Mouse (Mus musculus) mouse embryonic stem cell (cell line): ENCODE data around the gene Rbms3.

Source experiments
- in situ Hi-C, 2 experiments: fragments of 300-500 bp; cut with MboI; formaldehyde crosslinking; loops; 1 replicate in 1 of 2; 3 replicates in 1 of 2; pipeline ENCODE4 v1.14.3; 2019 to 2020; ENCODE audit warnings: low sequenced_read_pairs in 2 of 2, low pct_unique_long_range_greater_than_20kb in 1 of 2, mixed read lengths in 1 of 2; ENCODE audit not compliant: unreplicated experiment in 1 of 2

The Rbms3 gene

DNA sequence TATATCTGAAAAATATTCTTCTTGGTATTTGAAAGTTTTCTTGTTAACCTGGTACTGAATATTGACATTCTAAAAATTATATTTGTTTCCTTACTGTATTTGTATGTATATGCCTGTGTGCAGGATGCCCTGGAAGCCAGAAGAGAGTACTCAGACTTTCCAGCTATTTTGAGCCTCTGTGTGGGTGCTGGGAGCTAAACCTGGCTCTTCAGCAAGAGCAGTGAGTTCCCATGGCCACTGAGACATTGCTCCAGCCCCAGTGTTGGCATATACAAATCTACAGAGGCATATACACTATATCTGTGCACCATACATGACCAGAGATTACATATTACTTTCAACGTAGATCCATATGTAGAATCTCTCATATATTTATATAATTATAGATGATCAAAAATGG is 581.1 kb downstream of the Rbms3 start:
- in situ Hi-C loops = no loop called here

GRCm38 (mm10) chr9:117041993-117042366 is 587.7 kb downstream of the Rbms3 start:
- in situ Hi-C loops = no loop called here

GRCm38 (mm10) chr9:117041291-117041992 is 588.3 kb downstream of the Rbms3 start:
- in situ Hi-C loops = no loop called here

DNA sequence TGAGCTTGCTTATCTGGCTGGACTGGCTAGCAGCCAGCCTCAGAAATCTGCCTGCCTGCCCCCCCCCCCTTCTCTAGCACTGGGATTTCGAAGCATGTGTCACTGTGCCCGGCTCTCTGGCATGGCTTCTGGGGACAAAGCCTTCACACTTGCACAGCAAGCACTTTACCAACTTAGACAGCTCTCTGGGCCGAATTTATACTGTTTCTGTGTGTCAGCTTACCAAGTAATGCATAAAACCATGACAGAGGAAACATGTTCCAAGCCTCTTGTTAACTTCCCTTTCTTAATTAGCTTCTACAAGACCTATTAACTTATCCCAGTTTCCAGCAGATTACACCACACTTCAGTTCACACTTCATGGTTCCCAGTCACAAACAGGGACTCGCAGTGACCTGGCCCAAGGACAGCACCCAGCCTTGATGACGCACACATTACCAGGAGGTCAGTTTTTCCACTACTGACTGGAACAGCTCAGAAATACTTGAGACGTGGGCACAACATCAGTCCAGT is 589.7 kb downstream of the Rbms3 start:
- in situ Hi-C loops = no loop called here

DNA sequence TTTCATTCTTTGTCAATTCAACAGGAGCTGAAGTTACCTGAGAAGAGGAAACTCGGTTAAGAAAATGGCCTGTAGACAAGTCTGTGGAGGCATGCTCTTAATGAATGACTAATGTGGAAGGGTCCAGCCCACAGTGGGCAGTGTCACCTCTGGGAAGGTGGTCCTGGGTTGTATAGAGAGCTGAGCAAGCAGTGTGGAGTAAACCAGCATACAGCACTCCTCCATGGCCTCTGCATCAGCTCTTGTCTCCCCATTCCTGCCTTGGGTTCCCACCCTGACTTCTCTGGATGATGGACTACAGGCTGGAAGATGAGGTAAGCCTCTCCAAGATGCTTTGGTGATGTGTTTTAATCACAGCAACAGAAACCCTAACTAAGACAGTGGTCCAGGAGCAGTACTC is 597.0 kb downstream of the Rbms3 start:
- in situ Hi-C loops = no loop called here

DNA sequence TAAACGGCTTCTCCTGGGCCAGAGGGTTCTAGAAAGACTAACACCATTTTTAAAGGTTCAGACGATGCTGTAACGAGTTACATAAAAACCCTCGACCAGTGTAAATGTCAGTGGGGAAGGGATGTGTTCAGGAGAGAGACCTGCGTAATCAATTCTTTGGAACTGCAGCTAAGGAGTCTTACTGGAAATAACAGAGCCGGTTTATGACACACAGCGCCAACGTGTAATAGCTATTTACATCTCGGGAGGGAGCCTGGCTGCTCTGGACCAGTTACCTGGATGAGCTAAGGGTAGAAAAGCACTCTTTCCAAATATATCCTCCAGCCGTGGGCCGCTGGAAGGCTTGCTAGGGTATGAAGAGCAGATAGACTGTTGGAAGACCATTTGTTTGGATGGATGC is 598.5 kb downstream of the Rbms3 start:
- in situ Hi-C loops = no loop called here

- in situ Hi-C loops = no loop called here
These were observed 598.9 kb downstream of the Rbms3 start for GRCm38 (mm10) chr9:117030837-117031236.

DNA sequence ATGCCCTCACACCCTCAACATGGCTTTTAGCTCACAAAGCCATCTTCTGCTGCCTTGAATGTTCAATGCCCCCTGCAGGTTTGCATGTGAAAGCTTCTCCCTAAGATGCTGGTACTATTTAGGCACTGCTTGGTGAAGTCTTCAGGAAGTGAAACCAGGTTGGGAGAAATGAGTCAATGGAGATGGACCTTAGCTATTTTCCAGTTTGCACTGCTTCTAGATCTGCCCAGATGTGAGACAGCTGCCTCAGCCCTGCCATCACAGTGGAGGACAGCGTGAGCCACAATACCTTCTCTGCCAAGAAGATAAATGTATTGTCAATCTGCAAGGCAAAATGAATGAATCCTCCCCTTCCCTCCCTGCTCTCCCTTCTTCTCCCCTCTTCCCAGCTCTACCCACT is 599.8 kb downstream of the Rbms3 start:
- in situ Hi-C loops = no loop called here

DNA sequence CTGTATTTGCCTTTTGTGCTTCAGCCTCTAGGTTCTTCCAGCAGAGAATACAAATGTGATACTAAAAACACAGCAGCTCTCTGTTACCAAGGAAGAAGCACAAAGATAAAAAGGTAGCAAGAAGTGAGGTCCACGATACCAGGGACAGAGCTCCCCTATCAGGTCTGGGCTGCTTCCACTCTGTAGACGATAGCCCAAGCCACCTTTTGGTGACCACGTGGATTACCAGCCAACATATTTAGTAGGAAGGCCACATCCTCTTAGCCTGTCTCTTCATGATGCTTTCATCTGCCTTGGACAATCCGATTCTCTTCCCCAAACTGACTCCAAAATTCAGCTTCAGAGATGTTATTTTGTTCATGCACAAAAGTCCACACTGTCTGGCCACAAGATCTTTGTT is 601.1 kb downstream of the Rbms3 start:
- in situ Hi-C loops = no loop called here

DNA sequence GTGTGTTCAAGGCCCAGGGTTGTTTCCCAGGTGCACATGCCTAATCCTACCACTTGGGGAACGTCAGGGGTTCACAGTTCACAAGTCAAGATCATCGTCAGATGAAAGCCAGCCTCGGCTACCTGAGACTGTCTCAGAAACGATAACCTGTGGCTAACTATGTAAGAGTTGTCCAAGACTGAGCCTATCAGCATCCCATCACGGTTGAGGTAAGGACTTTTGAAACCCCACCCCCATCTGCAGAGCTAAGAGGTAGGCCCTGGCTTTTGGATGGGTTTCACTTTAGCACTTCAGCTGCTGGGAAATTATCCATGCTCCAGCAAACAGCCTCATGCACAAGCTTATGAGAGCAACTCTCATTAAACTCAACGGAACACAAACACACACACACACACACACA is 607.6 kb downstream of the Rbms3 start:
- in situ Hi-C loops = no loop called here

DNA sequence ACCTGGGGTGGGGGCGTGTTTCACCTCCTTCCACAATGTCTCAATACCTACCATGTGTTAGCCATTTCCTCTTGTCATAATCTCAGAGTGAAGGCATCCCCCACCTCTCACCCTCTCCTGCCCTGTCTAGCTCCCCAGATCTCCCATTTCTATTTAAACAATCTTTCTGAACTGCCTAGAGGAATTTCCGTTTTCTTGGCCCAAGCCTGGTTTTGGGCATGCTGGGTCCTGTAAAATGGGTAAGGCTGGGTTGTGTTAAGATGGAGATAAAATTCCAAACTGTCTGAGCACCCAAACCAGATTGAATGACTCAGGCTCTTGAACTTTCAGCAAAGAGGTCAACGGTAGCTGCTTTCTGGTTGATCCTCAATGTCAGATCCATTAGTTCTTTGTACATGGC is 608.2 kb downstream of the Rbms3 start:
- in situ Hi-C loops = no loop called here

DNA sequence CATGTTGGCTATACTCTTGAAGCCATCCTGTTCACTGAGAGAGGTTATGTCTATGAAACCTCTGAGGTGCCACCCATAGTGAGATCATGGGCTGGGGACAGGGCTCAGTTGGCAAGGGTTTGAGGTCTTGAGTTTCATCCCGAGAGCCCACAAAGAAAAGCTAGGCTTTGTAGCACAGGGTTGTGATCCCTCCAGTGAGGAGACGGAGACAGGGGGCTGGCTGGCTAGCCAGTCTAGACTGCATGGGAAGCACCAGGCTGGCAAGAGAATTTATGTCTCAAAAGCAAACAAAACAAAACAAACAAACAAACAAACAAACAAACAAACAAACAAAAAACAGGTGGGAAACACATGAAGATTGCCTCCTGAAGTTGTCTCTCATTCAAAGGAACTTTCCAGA is 609.5 kb downstream of the Rbms3 start:
- in situ Hi-C loops = no loop called here

GRCm38 (mm10) chr9:117018741-117019163 is 611.0 kb downstream of the Rbms3 start:
- in situ Hi-C loops = no loop called here

DNA sequence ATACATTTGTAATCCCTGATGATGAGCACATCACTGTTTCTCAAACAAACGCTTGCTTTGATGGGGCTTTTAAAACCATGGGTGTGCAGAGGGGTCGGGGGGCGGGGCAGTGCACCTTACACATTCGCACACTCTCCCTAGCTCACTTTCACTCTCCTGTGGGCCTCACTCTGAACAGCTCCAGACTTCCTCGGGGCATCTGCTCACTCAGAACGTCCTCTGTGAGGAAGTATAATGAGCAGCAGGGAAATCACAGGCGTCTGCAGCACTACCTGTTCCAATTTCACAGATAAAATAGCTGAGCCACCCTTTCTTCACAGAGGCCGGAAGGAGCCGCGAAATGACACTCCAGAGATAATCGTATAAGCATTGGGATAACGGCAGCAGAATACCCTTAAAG is 611.4 kb downstream of the Rbms3 start:
- in situ Hi-C loops = no loop called here

- in situ Hi-C loops = no loop called here
These were observed 613.0 kb downstream of the Rbms3 start for GRCm38 (mm10) chr9:117016605-117017319.

DNA sequence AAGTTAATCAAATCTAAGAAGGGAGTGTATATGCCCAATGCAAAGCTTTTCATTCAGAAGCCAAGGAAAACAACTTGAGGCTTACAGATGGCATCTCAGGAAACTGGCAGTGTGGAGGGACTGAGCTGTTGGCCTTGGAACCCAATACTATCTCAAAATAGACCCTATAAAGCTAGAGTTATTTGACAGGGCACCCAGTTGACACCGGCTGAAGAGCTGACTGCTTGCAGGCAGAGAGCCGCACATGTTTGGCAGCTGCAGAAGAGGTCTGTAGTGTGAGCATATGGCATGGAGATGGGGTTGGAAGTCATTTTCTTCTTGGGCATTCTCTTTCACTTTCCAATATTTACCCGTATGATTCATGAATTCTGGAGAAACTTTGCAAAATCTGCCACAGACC is 616.3 kb downstream of the Rbms3 start:
- in situ Hi-C loops = no loop called here

GRCm38 (mm10) chr9:117010801-117011200 is 618.9 kb downstream of the Rbms3 start:
- in situ Hi-C loops = no loop called here

DNA sequence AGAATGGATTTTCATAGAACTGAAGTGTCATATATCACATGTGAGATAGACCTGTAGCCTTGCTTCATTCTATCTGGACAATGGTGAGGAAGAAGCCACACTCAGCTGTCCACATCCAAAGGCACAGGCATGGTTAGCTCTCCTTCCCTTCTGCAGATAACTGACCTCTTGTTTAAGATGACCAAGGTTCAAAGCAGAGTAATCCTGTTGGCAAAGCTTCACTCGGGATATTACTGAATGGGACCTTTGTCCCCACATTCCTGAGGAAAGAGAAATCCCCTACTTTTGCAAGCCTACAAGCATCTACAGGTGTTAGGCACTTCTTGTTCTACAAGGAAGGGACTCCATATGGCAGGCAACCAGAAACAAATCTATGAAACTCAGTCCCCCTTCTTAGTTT is 621.5 kb downstream of the Rbms3 start:
- in situ Hi-C loops = no loop called here

DNA sequence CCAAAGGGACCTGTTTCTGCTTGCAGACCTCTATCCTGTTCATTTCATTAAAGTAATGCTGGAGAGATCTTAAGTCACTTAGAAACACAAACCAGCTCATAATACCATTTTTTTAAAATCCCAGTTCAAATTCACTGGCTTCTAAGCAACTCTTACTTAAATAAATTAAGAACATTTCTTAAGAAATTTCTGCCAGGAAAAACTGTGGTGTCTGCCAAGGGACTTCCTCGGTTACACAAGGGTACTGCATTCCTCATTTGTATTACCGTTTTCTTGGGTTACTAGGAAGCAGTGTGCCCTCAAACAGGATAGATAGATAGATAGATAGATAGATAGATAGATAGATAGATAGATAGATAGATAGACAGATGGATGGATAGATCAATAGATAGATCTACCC is 627.6 kb downstream of the Rbms3 start:
- in situ Hi-C loops = no loop called here

- in situ Hi-C loops = no loop called here
These were observed 630.5 kb downstream of the Rbms3 start for GRCm38 (mm10) chr9:116999186-116999585.
